Mouse (Mus musculus) forebrain, postnatal 0 days (tissue): ENCODE data around the gene Samd1. TPM values are rescaled to one million over a fixed set of nuclear protein-coding genes. Genes with fewer than 3 reads are reported as not detected.
A peak's percentile ranks its signal among the peaks of the same experiment; 100 is the strongest.

ENCODE experiments used
- ATAC-seq: fragments of 200-750 bp; cut with Nextera tagmentation; 2 replicates; pipeline ENCODE4 v1.8.0; 2017; ENCODE audit warnings: mild to moderate bottlenecking, moderate library complexity
- DNase-seq: peaks from one replicate; pipeline ENCODE4 v3.0.0-alpha.2; 2015
- H3K27ac ChIP-seq: fragments of 300-500 bp; sonication (generic); 2 replicates; pipeline ENCODE4 v1.5.1; 2014; ENCODE audit warnings: low read depth, mild to moderate bottlenecking, antibody characterized with exemption, low read length, moderate library complexity, mixed read lengths
- H3K27me3 ChIP-seq: fragments of 300-500 bp; sonication (generic); 2 replicates; pipeline ENCODE4 v1.6.1; 2014; ENCODE audit warnings: mild to moderate bottlenecking, low read length, mixed read lengths; ENCODE audit not compliant: insufficient read depth
- H3K36me3 ChIP-seq: fragments of 300-500 bp; sonication (generic); 2 replicates; pipeline ENCODE4 v1.6.1; 2014; ENCODE audit warnings: mild to moderate bottlenecking, moderate library complexity; ENCODE audit not compliant: insufficient read depth
- H3K4me1 ChIP-seq: fragments of 300-500 bp; sonication (generic); 2 replicates; pipeline ENCODE4 v1.6.1; 2014; ENCODE audit warnings: antibody characterized with exemption; ENCODE audit not compliant: insufficient read depth
- H3K4me2 ChIP-seq: fragments of 300-500 bp; sonication (generic); 2 replicates; pipeline ENCODE4 v1.6.1; 2014; ENCODE audit warnings: low read depth, mild to moderate bottlenecking, moderate library complexity
- H3K4me3 ChIP-seq: fragments of 300-500 bp; sonication (generic); 2 replicates; pipeline ENCODE4 v1.5.1; 2014; ENCODE audit warnings: low read depth, low read length, mixed read lengths
- H3K9ac ChIP-seq: fragments of 300-500 bp; sonication (generic); 2 replicates; pipeline ENCODE4 v1.6.1; 2014; ENCODE audit warnings: mild to moderate bottlenecking
- H3K9me3 ChIP-seq: fragments of 300-500 bp; sonication (generic); 2 replicates; pipeline ENCODE4 v1.6.1; 2016; ENCODE audit warnings: low read length
- CTCF ChIP-seq: sonication (generic); IDR thresholded peaks from 2 replicates; pipeline ENCODE4 v1.5.1; 2016; ENCODE audit warnings: antibody characterized with exemption, control low read depth, low read depth
- WGBS: fragments of 180-500 bp; shearing (Covaris S2); extraction: QIAGEN DNeasy Blood & Tissue Kit; methylation state at CpG from one replicate; pipeline ENCODE4 v1.1.7; 2014; 5-methylcytosine and 5-hydroxymethylcytosine counted together
- polyA plus RNA-seq: library from polyadenylated mRNA; unstranded; fragments of >200 nt; fragmentation: Nextera tagmentation; extraction: Ambion mirVana; gene quantifications from 2 replicates; pipeline ENCODE4 v1.2.1, GENCODE M21; 2015
- total RNA-seq: library from RNA; depleted of rRNA; stranded (reverse); fragments of >200 nt; gene quantifications from 2 replicates; pipeline ENCODE4 v1.2.3, GENCODE M21; 2014; rRNA removed

Samd1 gene
- total RNA-seq (116 and 117 TPM in 2 replicates), polyA plus RNA-seq (6.7 and 6.9 TPM in 2 replicates)

DNA sequence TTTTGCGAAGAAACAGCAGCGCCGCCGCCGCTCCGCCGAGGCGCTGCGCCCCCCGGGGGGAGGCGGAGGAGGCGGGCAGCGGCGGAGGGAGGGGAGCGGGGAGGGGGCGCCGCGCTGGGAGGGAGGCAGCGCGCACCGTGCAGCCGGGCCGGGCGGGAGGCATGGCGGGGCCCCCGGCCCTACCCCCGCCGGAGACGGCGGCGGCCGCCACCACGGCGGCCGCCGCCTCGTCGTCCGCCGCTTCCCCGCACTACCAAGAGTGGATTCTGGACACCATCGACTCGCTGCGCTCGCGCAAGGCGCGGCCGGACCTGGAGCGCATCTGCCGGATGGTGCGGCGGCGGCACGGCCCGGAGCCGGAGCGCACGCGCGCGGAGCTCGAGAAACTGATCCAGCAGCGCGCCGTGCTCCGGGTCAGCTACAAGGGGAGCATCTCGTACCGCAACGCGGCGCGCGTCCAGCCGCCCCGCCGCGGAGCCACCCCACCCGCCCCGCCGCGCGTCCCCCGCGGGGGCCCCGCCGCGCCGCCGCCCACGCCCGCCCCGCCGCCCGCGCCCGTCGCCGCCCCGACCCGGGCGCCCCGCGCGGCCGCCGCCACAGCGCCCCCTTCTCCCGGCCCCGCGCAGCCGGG is at the start of gene Samd1:
TSS of gene Samd1 (plus strand) at position 162 of the 631 bp plus-strand sequence.
- Histone ChIP-seq H3K4me1 (peaks cover 9% of the 10 kb centered on the region), H3K9ac (peak within 1 kb of the TSS; percentile 83), H3K4me2 (peak within 1 kb of the TSS; percentile 91), H3K9me3 (no peaks in the 10 kb centered on the region), H3K27me3 (no peaks in the 10 kb centered on the region), H3K4me3 (peak within 1 kb of the TSS; percentile 76), H3K36me3 (peaks cover 28% of the 10 kb centered on the region), H3K27ac (peak within 1 kb of the TSS; percentile 92)
- DNase-seq, result no peak
- WGBS, result under 1% methylated on average over 39 of the region's 112 CpGs
- peak; percentile 47 for ATAC-seq
- TF ChIP-seq CTCF, result no peak

DNA sequence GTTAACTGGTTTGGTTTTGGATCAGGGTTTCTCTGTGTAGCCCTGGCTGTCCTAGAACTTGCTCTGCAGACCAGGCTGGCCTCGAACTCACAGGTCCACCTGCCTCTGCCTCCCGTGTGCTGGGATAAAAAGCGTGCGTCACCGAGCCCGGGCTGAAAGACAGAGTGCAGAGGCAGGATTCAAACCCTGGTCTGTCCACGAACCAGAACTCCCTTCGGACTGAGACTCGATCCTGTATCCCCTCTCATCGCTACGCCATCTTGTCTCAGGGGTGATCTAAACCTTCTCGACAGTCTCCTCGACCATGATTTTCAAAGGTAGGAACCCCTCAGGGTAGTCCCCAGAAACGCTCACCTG is 42.7 kb upstream of the Samd1 start:
- Histone ChIP-seq H3K4me1 (no peaks in the 10 kb centered on the region), H3K27me3 (no peaks in the 10 kb centered on the region), H3K4me3 (peak overlapping the region; percentile 51), H3K4me2 (peak overlapping the region; percentile 59), H3K36me3 (no peaks in the 10 kb centered on the region), H3K9me3 (no peaks in the 10 kb centered on the region), H3K9ac (peak overlapping the region; percentile 41), H3K27ac (0 out of 2 replicates have a peak overlapping the region, but pooled peaks have one; percentile 21)
- under 1% methylated on average over 14 of the region's 14 CpGs for WGBS
- no peak for TF ChIP-seq CTCF
- ATAC-seq (no peak; the same call in 1 of the 2 replicates), DNase-seq (no peak)

DNA sequence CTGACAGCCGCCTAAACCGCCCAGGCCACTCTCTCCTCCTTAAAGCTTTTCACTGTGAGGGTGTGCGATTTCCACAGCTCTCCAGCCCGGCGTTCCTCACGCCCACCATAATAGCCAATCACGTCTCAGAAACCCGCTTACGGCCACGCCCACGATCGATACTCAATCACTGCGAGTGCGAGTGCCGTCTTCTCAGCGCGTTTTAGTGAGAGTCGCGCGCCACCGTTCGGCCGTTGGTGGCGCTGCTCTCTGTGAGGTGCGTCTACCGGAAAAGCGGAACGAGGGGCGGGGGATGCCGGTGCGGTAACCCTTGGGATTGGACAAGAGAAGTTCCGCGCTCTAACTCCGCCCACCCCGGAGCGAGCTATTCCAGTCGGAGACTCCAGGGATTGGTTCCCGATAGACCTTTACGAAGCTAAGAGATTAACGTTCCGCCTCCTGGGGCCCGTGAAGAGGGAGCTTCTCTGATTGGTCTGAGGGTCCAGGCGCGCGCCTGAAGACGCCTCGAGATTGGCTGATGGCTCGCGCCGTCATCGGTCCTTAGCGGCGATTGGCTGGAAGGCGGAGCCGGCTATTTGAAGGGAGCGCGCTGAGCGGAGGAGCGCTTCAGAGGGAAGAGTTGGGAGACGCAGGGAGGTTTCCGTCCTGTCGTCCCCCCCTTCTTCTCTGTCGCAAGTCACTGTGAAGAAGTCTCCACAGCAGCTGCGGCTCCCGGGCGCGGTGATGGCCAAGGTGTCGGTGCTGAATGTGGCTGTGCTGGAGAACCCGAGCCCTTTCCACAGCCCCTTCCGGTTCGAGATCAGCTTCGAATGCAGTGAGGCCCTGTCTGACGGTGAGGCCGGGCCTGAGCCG is 42.1 kb upstream of the Samd1 start, which contains the start of the genes Gm10644 and Asf1b:
TSS of gene Gm10644 (minus strand) at position 100 of the 852 bp plus-strand sequence.
TSS of gene Asf1b (plus strand) at position 402 of the 852 bp plus-strand sequence.
- peak; percentile 98 for ATAC-seq
- WGBS, result 2% methylated on average over 75 of the region's 75 CpGs
- 0 out of 2 replicates have a peak within 1 kb of the TSS, but pooled peaks have one; percentile 21 for H3K27ac ChIP-seq
- DNase-seq, result peak; percentile 100
- H3K36me3 ChIP-seq, result no peaks in the 10 kb centered on the region
- H3K4me2 ChIP-seq, result peak within 1 kb of the TSS; percentile 86
- peak within 1 kb of the TSS; percentile 51 for H3K4me3 ChIP-seq
- peak within 1 kb of the TSS; percentile 41 for H3K9ac ChIP-seq
- H3K4me1 ChIP-seq, result no peaks in the 10 kb centered on the region
- H3K27me3 ChIP-seq, result no peaks in the 10 kb centered on the region
- no peaks in the 10 kb centered on the region for H3K9me3 ChIP-seq
- TF ChIP-seq CTCF, result peak; percentile 94

DNA sequence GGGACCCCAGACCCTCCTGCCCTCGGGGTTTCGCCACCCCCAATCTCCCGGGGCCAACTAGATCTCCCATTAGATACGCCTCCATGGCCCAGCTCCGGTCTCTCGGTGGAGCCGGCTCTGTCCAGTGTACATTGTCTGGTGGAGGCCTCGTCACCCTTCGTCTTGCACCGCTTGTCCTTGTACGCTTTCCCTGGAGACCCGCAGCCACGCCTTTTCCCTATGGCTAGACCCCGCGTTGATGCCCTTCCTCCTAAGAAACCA is 41.6 kb upstream of the Samd1 start:
- Histone ChIP-seq H3K4me3 (peak overlapping the region; percentile 51), H3K27me3 (no peaks in the 10 kb centered on the region), H3K4me2 (peak overlapping the region; percentile 86), H3K27ac (no peak overlapping the region), H3K9ac (no peak overlapping the region), H3K36me3 (no peaks in the 10 kb centered on the region), H3K4me1 (no peaks in the 10 kb centered on the region), H3K9me3 (no peaks in the 10 kb centered on the region)
- ATAC-seq, result no peak
- no peak for TF ChIP-seq CTCF
- WGBS, result under 1% methylated on average over 15 of the region's 15 CpGs
- DNase-seq, result no peak

DNA sequence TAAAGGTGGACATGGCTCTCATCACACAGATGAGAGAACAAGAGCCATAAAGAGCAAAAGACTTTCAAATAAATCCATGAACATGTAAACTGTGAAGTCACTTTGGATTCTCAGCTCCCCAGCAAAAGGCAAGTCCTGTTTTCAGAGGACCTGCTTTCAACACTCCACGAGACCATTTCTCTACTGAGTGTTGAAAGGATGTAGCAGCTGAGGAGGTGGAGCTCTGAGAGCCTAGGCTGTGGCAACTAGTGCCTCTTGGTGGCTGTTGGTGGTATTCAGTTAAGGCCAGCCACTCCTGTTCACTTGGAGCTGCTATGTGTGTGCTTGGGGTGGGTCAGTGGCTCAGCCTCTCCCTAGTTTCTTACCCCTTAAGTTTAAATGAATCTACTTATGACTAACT is 40.7 kb upstream of the Samd1 start:
- H3K4me1 ChIP-seq, result no peaks in the 10 kb centered on the region
- WGBS, result 20% methylated on average over 1 of the region's 1 CpGs
- no peaks in the 10 kb centered on the region for H3K36me3 ChIP-seq
- H3K4me2 ChIP-seq, result no peak overlapping the region
- peak; percentile 34 for TF ChIP-seq CTCF
- no peak overlapping the region for H3K27ac ChIP-seq
- no peak for ATAC-seq
- H3K4me3 ChIP-seq, result no peak overlapping the region
- no peak for DNase-seq
- no peaks in the 10 kb centered on the region for H3K9me3 ChIP-seq
- no peaks in the 10 kb centered on the region for H3K27me3 ChIP-seq
- H3K9ac ChIP-seq, result no peak overlapping the region

DNA sequence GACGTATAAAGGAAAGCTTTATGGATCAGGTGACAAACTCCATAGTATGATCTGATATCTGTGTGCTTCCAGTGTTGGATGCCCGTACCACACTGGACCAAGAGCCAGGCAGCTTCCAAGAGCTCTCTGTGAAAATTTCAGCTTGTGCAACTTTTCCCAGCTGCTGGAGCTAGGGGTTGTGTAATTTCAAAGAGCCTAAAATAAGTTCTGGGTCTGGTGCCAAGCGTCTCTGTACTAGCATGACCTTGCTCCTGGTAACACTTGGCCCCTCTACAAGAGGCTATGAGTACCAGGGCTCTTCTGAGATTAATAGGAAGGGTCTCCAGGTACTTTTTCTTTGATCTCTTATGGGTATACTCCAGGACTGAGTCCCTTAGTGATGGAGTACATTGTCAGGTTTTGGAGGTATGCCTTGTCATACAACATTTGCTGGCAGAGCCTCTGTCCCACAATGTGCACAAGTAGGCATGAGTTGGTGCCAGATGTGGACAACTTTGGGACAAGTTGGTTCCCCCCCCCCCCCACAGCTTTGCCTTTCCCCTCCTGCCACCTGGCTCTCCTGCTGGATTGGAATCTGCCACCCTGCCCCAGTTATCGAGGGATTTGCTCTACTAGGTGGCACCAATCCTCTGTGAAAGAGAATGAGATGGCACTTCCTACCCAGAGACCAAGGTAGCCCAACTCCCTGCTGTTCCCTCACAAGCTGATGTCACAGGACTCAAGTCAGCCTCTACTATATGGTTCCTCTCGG is 33.3 kb upstream of the Samd1 start:
- Histone ChIP-seq H3K4me2 (no peak overlapping the region), H3K4me1 (no peaks in the 10 kb centered on the region), H3K4me3 (no peak overlapping the region), H3K36me3 (no peaks in the 10 kb centered on the region), H3K9me3 (no peaks in the 10 kb centered on the region), H3K27ac (no peak overlapping the region), H3K27me3 (no peaks in the 10 kb centered on the region), H3K9ac (no peak overlapping the region)
- 94% methylated on average over 5 of the region's 5 CpGs for WGBS
- DNase-seq, result no peak
- no peak for ATAC-seq
- no peak for TF ChIP-seq CTCF
